Mouse (Mus musculus) cerebellum, adult 2 months (tissue): ENCODE measurements around the gene Pink1. TPM values are rescaled to one million over a fixed set of nuclear protein-coding genes. Genes with fewer than 3 reads are reported as not detected.

Experiments used
- DNase-seq, 2 experiments: peaks; one replicate each; pipeline ENCODE4 v3.0.0; 2021
- H3K27ac ChIP-seq: fragments of 200-500 bp; 2 replicates; pipeline ENCODE4 v1.5.1; 2012; ENCODE audit warnings: low read length, control low read depth, inconsistent platforms; ENCODE audit not compliant: insufficient read depth
- H3K27me3 ChIP-seq: fragments of 200-500 bp; 2 replicates; pipeline ENCODE4 v1.6.1; 2012; ENCODE audit warnings: inconsistent platforms, mild to moderate bottlenecking, low read length, moderate library complexity; ENCODE audit not compliant: control insufficient read depth, insufficient read depth
- H3K4me1 ChIP-seq: fragments of 200-500 bp; 2 replicates; pipeline ENCODE4 v1.6.1; 2011; ENCODE audit warnings: low read length; ENCODE audit not compliant: control insufficient read depth, insufficient read depth
- H3K4me3 ChIP-seq: fragments of 200-500 bp; replicated peaks from 2 replicates; pipeline ENCODE3; 2011; ENCODE audit warnings: mild to moderate bottlenecking, low read depth, low read length, control low read depth; ENCODE audit not compliant: insufficient read depth
- CTCF ChIP-seq: fragments of 200-500 bp; IDR thresholded peaks from 2 replicates; pipeline ENCODE4 v1.5.1; 2011; ENCODE audit warnings: low read depth, mild to moderate bottlenecking, control low read depth, low read length, moderate library complexity, borderline replicate concordance; ENCODE audit not compliant: insufficient read depth
- POLR2A ChIP-seq: fragments of 200-500 bp; IDR thresholded peaks from 2 replicates; pipeline ENCODE4 v1.6.1; 2011; ENCODE audit warnings: low read length, control low read depth, borderline replicate concordance; ENCODE audit not compliant: insufficient read depth
- WGBS: fragments of 180-500 bp; shearing (Covaris S2); methylation state at CpG from one replicate; pipeline ENCODE4 v1.1.7; 2018; 5-methylcytosine and 5-hydroxymethylcytosine counted together
- polyA plus RNA-seq: library from polyadenylated mRNA; depleted of rRNA; stranded (reverse); fragments of >200 nt; gene quantifications from 2 replicates; pipeline ENCODE4 v1.2.3, GENCODE M21; 2012; rRNA removed

The Pink1 gene
- polyA plus RNA-seq, result 404 and 437 TPM in 2 replicates

DNA sequence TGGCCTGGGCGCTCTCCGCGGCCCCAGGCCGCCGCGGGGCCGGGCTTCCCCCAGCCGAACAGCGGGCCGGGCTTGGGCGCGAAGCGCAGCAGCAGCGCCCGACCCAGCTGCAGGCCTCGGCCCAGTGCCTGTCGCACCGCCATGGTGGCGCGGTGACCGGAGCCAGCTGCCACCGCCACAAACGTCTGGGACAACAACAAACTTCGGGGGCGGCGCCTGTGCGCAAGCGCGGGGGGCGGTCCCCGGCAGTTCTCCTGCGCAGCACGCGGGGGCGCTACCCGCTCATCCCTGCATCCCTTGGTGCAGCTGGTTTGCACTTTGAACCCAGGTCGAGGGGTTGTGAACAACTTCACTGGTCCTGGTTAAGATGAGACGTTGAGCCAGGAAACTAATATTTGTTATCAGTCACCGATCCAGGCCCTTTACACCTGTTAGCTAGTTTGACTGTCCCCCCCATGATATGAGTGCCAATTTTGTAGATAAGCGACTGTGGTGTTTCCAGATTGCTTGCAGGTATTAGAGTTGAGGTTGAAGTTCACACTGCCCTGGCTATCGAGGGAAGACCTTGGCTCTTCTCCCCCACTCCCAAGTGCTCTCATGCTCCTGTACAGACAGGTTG lies at the start of gene Pink1:
TSS of gene Pink1 (minus strand) at position 231 of the 619 bp plus-strand sequence.
- H3K4me1 ChIP-seq, result peaks cover 7% of the 10 kb centered on the region
- 2% methylated on average over 41 of the region's 41 CpGs for WGBS
- H3K27ac ChIP-seq, result peak within 1 kb of the TSS; percentile 79
- peak; percentile 94 for TF ChIP-seq CTCF
- TF ChIP-seq POLR2A, result peak; percentile 59; the same call in 1 of the 2 replicates
- H3K27me3 ChIP-seq, result no peaks in the 10 kb centered on the region
- peak; percentile 90 to 94 for DNase-seq
- H3K4me3 ChIP-seq, result peak within 1 kb of the TSS; percentile 68

DNA sequence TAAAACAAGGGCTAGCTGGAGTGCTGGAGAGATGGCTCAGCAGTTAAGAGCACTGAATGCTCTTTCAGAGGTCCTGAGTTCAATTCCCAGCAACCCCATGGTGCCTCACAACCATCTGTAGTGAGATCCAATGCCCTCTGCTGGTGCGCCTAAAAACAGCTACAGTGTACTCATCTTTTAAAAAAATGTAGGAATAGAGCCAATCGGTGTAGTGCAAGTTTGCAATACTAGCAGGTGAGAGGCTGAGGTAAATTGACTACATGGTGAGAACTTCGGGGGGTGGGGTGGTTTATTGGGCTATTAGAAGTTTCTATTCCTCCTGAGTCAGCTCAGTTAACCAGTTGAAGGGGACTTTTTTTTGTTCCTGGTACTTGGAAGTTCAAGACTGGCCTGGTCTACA lies 49.0 kb upstream of the Pink1 start:
- no peak for DNase-seq
- TF ChIP-seq POLR2A (no peak), CTCF (no peak)
- Histone ChIP-seq H3K4me3 (no peak overlapping the region), H3K27me3 (no peaks in the 10 kb centered on the region), H3K4me1 (peaks cover 4% of the 10 kb centered on the region; the same call in 1 of the 2 replicates), H3K27ac (no peak overlapping the region)
- 84% methylated on average over 3 of the region's 3 CpGs for WGBS

DNA sequence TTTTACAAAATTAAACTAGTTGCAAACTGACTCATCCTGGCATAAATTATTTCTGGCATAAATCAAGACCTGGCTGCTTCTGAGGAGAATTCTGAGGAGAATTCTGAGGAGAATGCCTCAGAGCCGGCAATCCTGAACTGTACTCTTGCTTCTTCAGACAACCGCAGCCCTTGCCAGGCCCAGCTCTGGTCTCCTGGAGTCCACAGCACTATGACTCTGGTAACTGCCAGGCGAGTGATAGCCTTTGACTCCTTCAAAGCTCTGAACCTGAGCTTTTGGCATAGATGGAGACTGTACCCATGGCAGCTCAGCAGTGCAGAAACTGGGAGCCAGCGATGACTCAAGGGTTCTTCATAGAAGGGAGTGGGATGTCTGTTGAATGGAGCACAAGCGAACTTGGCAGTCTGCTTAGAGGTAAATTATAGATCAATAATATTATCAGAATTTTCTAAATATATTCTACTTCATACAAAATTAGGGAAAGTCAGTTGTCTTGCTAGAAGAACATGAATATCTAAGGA lies 44.9 kb upstream of the Pink1 start:
- H3K4me1 ChIP-seq, result peaks cover 3% of the 10 kb centered on the region
- no peak for DNase-seq
- H3K4me3 ChIP-seq, result no peak overlapping the region
- 75% methylated on average over 5 of the region's 5 CpGs for WGBS
- no peaks in the 10 kb centered on the region for H3K27me3 ChIP-seq
- no peak overlapping the region for H3K27ac ChIP-seq
- no peak for TF ChIP-seq CTCF
- no peak for TF ChIP-seq POLR2A

DNA sequence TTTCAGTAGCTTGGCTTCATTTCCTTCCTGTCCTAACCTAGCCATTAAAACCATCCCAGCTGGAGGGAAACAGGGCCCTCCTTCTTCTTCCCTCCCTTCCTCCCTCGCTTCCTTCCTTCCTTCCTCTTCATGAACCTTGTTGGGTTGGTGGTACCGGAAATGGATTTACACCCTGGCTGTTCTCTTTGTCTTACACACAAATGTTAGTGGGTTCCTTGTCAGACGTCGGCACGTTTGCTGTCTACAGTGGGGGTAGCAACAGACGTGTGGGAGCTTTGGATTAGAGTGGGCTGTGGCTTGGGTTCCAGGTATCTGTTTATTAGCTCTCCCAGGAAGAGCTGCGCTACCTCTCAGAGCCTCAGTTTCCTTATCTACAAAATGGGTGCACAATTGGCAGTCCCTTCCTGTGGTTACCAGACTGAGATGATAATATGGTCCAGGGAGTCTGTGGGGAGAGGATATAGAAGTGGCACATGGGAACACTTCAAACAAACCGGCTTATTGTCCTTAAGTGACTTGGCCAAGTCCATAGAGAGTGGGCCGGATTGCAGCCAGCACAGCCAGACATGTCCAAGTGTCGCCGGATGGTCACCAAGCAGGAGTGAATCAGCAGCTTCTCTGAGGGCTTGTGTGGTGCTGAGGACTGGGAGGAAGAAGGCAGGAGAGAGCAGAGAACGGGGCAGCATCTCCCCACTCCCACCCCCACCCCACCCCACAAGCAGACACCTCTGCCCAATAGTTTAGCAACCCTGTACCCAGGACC lies 42.6 kb upstream of the Pink1 start:
- TF ChIP-seq CTCF (no peak), POLR2A (no peak)
- Histone ChIP-seq H3K4me3 (no peak overlapping the region), H3K27me3 (no peaks in the 10 kb centered on the region), H3K4me1 (peaks cover 3% of the 10 kb centered on the region), H3K27ac (no peak overlapping the region)
- DNase-seq, result no peak
- 66% methylated on average over 12 of the region's 12 CpGs for WGBS

DNA sequence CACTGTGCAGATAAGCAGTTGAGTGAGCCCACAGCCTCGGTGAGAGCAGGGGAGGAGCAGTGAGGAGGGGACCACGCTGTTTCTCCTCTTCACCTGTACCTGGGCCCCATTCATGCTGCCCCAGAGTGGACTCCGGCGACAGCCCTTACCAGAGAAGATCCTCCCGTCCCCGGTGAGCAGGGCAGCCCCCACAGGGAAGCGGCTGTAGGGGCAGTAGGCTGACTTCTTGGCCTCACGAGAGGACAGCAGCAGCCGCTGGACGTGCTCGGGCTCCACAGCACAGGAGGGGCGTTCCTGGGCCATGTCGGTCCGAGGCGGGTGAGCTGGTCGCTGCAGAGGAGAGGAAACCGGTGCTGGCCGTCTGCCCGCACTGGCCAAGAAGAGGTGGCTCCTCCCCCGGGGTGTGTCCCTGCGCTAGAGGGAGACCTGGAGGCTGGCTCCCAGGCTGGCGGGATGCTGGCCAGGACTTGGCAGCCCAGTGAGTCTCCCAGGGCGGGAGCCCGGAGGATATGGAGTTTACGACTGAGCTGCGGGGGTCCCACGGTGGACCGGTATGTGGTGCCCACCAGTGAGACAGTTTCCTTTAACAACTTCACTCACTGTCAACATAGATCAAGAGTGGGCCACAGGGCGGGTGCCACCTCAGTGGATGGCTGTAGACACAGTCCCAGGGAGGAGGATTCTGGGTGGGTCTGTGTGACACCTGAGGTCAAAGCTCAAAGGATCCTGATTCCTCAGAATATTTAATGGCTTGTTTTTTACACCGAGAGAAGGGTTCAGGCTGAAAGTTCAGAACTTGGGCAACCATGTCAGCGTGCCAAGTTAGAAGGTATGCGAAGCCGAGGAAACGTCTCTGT lies 41.8 kb upstream of the Pink1 start, which contains the start of gene Cda:
TSS of gene Cda (minus strand) at position 352 of the 857 bp plus-strand sequence.
- H3K4me1 ChIP-seq, result peaks cover 3% of the 10 kb centered on the region
- peak; percentile 66 to 73 for DNase-seq

DNA sequence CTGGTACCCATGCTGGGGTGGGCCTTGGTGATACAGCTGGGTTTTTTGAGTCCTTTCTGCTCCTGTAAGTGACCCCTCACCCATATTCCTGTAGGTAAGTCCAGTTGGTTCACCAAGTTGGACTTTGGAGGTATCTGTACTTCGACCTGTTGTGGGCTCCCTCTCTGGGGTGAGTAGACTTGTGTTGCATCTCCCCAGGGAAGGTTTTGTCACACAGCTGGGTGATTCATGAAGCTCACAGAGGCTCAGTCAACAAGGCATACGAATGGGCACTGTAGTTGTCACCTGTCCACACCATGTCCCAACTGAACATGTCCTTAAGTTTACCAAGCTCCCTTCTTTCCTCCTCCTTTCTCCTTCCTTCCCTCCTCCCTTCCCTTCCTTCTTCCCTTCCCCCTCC lies 40.5 kb upstream of the Pink1 start:
- Histone ChIP-seq H3K27ac (no peak overlapping the region), H3K27me3 (no peaks in the 10 kb centered on the region), H3K4me1 (peaks cover 7% of the 10 kb centered on the region), H3K4me3 (no peak overlapping the region)
- TF ChIP-seq POLR2A, result no peak
- TF ChIP-seq CTCF, result no peak
- 87% methylated on average over 2 of the region's 2 CpGs for WGBS
- no peak for DNase-seq

More for the DNA sequence above, 41.8 kb upstream of the Pink1 start, which contains the start of gene Cda:
- H3K27me3 ChIP-seq, result no peaks in the 10 kb centered on the region
- peak within 1 kb of the TSS; percentile 55 for H3K4me3 ChIP-seq
- no peak for TF ChIP-seq POLR2A
- TF ChIP-seq CTCF, result no peak
- 6% methylated on average over 34 of the region's 34 CpGs for WGBS
- no peak within 1 kb of the TSS for H3K27ac ChIP-seq

DNA sequence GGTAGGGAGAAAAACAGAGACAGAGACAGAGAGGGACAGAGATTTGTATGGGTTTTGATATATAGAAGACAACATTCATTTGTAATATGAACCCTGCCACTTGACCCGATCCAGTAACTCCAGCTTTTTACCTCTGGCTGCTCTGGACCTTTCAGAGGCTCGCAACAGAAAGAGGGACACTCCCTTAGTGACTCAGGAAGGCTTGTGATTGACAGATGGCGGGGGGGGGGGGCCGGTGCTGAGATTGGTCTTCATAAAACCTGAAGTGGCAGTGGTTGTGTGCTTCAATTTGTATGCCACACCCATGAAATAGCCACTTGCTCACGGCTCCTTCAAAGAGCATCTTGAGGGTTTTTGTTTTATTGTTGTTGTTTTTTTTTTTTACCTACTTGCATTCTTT lies 37.4 kb upstream of the Pink1 start:
- 75% methylated on average over 5 of the region's 5 CpGs for WGBS
- Histone ChIP-seq H3K27me3 (no peaks in the 10 kb centered on the region), H3K27ac (no peak overlapping the region), H3K4me1 (peaks cover 11% of the 10 kb centered on the region), H3K4me3 (no peak overlapping the region)
- no peak for DNase-seq
- TF ChIP-seq CTCF (no peak), POLR2A (no peak)
